Mouse (Mus musculus) 3134 (cell line): Measurements from ENCODE around the gene Fam208a.
A peak's percentile ranks its signal among the peaks of the same experiment; 100 is the strongest.

Source experiments
- DNase-seq: peaks from one replicate; pipeline ENCODE4 v3.0.0-alpha.2; 2011; ENCODE audit warnings: low spot score; ENCODE audit not compliant: insufficient read length; ENCODE audit errors: extremely low read depth

Gene Fam208a

DNA sequence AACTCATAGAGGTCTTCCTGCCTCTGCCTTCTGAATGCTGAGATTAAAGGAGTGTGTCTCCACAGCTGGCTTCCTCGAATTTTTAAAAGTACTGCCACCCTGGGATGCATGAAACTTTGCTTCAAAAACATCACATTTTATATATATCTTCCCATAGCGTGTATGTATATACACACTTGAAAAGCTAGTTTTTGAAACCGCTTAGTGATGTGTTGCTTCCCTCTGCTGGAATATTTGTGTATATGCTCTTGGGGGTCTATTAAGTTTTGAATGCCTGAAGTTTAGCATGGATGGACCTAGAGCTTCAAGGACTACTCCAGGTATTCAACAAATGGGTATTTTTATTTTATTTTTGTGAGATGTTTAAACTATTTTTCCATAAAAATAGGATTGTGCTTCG is 14.7 kb upstream of the Fam208a start:
- no peak for DNase-seq

DNA sequence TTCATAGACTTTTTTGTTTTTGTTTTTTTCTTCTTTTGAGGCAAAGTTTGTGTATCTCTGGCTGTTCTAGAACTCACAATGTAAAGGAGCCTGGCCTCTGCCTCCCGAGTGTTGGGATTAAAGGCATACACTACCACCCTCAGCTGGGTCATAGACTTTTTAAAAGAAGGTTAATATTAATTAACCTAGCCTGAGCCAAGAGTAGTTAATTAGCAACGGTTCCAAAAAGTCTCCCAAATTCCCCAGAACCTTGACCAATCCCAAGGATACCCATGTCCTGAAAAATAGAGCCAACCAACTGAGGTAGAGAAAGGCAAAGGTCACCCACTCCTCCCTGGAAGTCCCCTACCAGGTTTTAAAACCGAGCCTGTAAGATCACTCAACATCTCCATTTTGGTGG is 7.8 kb upstream of the Fam208a start:
- no peak for DNase-seq

DNA sequence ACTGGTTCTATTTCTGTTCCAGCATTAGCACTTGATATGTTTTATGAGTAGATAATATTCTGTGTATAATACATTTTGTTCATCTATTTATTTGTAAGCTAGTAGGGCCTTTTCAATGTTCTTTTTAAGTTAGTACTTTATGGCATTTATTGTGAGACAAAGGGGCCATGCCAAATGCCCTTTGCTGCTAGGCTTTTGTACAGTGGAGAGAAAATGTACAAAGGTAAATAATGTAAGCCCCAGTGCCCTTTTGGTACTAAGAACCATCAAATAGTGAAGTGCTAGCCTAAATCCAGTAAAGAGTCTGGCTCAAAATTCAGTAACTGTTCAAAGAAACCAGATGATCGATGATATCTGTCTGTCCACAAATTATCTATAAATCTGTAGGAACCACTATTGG is 6.3 kb upstream of the Fam208a start:
- DNase-seq: no peak

DNA sequence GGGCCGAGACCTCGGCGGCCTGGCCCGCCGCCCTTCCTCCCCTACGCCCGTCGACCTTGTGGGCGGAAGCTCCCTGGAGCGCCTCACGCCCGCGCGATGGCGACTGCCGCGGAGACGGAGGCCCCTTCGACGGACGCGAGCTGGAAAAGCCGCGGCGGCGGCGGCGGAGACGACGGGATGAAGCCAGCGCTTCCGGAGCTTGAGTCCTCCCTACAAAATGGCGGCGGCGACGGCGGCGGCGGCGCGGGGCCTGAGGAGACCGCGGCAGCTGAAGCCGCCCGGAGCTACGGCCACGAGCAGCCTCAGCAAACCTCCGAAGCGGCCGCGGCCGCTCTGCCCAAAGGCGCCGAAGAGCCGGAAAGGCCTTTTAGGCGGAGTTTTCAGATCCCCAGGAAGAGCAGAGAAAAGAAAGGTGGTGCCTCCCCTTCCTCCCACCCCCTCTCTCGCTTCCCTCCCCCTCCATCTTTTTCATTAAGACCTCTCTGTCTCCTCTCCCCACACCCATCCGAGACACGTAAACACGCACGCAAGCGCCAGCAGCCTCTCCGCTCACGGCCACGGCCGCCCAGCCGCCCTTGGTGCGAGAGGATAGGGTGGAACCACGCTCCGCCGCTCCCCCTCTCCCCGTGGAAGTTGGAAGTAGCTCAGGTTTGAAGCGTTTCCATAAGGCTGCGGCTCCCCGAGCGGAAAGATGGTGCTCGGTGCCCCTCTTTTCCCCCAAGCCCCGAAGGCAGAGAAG is 508 bp downstream of the Fam208a start:
- DNase-seq: peak; percentile 94

DNA sequence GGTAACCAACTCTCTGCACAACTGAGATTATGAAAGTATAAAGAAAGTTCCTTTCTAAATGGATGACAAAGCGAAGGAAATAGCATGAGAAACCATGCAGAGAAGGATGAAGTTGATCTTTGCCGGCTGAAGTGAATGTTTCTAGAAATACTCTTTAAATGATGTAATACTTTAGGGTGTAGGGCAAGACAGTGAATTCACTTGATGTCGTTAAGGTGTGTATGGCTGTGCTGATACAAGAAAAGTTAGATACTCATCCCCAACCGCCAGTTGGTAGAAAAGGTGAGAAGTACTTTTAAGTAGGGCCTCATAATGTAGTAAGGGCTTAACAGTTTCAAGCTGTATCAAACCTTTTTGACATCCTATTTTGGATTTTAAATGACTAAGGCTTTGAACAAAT is 1.6 kb downstream of the Fam208a start:
- no peak for DNase-seq

DNA sequence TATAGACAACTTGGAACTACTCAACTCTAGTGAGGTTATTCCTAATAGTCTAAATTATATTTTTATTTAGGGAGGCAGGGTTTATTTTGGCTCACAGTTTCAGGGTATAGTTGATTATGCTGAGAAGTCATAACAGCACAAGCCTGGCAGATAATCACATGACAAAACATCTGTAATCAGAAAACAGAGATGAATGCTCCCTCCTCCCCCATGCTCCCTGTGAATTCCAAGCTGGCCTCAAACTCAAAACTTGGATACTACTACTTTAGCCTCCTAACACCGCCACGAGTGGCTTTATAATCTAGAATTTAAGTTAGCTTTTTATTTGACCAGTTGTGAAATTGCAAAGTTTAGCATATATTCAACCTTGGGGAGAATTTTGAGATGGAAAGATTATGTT is 3.4 kb downstream of the Fam208a start:
- DNase-seq: no peak

DNA sequence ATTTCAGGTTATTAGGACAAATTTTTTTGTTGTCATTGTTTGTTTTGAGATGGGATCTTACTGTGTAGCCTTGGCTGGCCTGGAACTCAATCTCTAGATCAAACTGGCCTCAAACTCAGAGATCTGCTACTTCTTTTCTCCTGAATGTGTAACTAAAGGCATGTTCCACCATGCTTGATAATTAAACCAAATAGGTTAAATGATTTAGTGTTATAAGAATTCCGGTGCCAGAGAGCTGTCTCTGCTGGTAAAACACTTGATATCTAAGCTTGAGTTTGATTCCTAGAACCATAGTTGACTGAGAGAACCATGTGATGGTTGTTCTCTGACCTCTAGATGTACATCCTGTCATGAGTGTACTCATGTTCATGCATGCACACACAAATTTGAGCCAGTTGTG is 7.5 kb downstream of the Fam208a start:
- DNase-seq: no peak

DNA sequence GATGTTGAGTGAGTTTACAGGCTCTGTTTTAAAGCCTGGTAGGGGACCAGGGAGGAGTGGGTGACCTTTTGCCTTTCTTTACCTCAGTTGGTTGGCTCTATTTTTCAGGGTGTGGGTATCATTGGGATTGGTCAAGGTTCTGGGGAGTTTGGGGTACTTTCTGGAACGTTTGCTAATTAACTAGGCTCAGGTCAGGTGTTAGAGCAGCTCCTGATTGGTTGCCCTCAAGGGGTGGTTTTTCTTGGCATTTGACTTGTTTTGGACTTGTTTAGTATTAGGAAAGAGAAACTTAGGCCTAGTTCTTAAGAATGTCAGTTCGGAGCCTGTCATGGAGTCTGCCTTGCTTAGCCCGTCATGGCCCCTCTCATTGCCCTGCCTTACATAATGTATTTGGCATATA is 8.2 kb downstream of the Fam208a start:
- DNase-seq: no peak

DNA sequence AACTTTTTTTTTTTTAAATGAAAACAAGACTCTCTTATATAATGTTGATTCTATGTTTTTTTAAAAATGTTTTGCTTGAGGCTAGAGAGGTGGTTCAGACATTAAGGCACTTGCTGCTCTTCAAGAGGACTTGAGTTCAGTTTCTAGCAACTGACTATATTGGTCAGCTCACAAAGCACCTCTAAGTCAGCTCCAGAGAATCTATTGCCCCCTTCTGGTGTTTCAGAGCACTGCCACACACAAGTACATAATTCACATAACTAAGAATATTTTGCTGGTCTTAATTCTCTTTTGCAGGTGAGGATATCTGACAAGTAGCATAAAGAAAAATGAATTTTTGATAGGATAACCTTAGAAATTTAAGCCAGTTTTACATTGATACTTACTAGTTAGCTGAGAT is 12.3 kb downstream of the Fam208a start:
- DNase-seq: no peak

DNA sequence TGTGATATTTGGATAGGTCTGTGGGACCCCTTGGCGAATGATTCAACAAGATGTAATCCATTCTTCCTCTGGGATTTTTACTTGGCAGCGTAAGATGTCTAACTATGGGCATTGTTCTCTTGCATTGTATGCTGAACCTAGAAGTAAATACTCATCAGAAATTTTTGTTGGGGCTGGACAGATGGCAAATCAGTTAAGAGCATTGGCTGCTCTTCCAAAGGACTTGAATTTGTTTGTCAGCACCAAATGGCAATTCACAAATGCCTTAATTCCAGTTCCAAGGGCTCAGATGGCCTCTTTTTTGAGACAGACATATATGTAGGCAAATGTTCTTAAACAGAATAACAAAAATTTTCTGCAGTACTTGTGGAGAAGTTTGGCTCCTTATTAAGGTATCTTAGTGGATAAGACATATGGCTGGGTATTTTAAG is 16.2 kb downstream of the Fam208a start:
- DNase-seq: no peak

DNA sequence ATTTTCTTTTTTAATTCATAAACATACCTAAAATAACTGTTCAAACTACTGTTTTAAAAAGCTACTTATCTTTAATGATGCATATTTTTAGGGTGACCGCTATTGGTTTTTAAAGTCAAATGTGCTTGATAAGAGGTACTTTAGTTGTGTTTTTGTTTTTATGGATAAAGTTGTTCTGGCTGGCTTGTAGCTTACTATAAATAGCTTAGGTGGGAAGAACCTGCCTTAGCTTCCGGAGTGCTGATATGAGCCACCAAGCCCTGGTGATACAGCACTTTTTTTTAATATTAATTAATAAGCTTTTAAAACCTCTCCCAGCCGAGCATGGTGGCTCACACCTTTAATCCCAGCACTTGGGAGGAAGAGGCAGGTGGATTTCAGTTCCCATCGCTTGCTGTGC is 18.3 kb downstream of the Fam208a start:
- no peak for DNase-seq

DNA sequence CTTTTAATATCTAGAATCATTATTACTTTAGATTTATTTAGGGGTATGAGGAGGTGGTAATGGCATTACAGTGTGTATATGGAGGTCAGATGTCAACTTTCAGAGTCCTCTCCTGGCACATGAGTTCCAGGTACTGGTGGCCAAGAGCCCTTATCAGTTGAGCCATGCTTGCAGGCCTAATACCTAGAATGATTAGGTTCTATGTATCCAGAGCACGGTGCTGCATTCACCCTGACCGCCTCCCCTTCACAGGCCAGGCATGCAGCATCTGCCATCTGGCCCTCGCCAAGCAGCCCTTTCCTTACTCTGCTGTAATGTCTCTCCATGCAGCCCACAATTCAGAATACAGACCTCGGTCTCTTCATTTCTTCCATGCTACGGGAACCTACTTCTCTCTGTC is 62.8 kb downstream of the Fam208a start:
- no peak for DNase-seq

DNA sequence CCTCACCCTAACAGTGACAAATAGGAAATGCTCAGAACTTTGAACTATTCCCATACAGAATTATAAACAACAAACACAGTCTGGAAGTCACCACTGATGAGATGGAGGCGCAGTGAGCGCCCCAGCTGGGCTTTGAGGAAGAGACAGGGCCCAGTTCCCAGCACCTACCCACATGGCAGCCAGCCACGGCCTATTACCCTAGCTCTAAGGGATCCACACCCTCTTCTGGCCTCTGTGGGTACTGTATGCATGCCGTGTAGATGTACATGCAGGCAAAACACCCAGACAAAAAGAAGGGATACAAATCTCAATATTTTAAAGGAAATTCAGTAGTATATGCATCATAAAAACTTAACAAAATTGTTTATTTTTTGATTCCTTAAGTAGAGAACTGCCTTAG is 64.9 kb downstream of the Fam208a start:
- no peak for DNase-seq

DNA sequence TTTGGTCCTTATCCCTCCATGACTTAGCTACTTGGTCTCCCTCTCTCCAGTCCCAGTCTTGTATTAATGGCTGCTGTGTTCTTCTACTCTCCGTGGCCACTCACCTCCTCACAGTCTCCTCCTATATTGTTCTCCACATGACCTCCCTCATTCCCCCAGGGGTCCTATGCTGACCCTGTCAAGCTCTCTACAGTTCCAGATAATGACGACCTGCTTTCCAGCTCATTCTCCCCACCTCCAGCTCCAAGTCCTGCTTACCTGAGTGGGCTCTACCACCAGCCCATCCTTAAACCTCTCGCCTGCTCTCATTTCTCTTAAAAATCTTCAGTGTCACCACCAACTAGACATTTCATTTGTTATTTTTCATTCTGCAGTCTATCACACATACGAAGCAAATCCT is 72.5 kb downstream of the Fam208a start:
- DNase-seq: no peak

DNA sequence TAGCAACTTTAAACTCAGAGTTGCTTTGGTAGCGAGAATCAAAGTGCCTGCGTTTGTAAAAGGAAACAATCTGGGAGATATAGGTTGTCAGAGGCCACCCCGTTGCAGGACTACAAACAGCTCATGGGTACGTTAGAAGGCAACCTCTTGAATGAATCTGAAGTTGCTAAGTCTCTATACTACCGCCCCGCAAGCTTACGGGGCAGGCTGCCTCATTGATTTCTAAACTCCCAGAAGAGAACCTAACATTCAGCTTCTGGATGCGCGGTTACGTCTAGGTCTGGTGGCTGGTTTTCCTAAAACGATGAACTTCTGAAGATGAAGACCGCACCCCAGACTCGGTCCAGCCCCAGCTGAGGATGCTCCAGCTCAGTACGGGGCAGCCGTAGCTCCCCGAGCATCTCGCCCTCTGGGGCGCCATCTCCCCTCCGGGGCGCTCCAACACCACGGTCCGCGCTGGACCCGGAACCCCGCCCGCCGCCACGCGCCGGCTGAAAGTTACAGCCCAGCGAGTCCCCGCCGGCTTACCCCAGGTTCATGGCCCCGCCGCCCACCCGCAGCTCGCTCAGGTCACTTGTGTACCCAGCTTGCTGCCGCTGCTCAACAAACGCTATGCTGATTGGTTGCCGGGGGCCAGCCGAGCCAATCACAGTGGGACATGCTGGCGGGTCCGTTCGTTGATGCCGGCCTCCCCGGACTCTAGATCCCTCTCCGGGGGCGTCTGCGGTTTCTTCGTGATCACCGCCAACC is 79.4 kb downstream of the Fam208a start, which contains the start of gene Ccdc66:
Ccdc66 (minus strand) TSS at position 567 of the 750 bp plus-strand sequence.
- peak; percentile 93 for DNase-seq

DNA sequence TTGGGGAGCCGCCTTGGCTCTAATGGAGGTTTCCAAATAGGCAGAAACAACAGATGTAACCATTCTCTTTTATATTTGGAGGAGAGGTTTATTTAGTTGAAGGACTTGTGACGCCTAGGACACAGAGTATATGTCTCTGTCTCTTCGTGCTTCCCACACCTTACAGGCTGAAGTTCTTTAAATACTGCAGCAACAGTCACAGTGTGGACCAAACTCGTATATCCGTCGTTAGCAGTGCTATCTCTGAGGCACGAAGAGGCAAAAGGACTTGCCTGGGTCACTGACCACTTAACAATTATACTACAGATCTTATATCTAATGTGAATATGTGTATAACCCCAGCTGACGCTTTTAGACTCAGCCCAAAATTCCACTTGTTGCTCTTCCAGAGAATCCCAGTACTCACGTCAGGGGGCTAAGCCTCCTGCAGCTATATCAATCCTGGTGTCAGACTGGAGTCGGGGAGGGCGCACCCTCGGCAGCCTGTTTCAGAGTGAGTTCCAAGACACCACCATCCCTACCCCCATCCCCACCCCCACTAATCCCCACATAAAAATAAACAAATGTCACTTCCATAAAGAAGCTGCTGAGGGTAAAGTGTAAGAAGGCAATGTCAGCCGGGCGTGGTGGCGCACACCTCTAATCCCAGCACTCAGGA is 80.1 kb downstream of the Fam208a start:
- peak; percentile 10 for DNase-seq

DNA sequence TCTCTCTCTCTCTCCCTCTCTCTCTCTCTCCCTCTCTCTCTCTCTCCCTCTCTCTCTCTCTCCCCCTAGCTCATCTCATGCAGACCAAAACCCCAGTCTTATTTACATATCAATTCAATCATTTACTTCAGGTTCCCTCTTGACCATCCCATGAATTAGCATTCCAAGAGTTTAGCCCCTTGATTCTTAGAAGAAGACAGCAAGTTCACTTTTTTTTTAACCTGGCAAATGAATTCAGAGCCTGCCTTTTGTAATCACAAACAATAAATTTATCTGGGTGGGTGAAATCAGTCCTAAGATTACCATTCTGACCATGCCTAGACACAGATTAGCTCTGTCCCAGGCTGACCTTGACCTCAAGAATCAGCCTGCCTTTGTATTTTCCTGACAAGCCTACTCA is 95.9 kb downstream of the Fam208a start:
- no peak for DNase-seq
